Mouse (Mus musculus): ENCODE measurements around the gene Qdpr.
"Not testable (repeated sequence)": the region's sequence is repeated elsewhere in the genome, so short reads cannot be mapped to it uniquely, and the experiment has no call there.

The Qdpr gene

GRCm38 (mm10) chr5:45449206-45449605, 830 bp downstream of the Qdpr start:
- DNase-seq = no peak

GRCm38 (mm10) chr5:45448676-45449075, 1.4 kb downstream of the Qdpr start:
- DNase-seq = peak in 1 of 2 experiments; percentile 41

GRCm38 (mm10) chr5:45444130-45444832, 5.8 kb downstream of the Qdpr start:
- peak; percentile 69 to 81 for DNase-seq

- no peak for DNase-seq
These were observed 8.3 kb downstream of the Qdpr start for GRCm38 (mm10) chr5:45441745-45442144.

- no peak for DNase-seq
These were observed 8.9 kb downstream of the Qdpr start for GRCm38 (mm10) chr5:45441124-45441523.

GRCm38 (mm10) chr5:45438301-45438700, 11.7 kb downstream of the Qdpr start:
- DNase-seq = no peak

GRCm38 (mm10) chr5:45437826-45438225, 12.2 kb downstream of the Qdpr start:
- no peak for DNase-seq

GRCm38 (mm10) chr5:45435967-45436950, 13.8 kb downstream of the Qdpr start:
- DNase-seq = peak; percentile 53 to 79

- DNase-seq = peak in 1 of 2 experiments; percentile 0
These were observed 22.1 kb downstream of the Qdpr start for GRCm38 (mm10) chr5:45427891-45428290.

- DNase-seq = no peak
These were observed 23.5 kb downstream of the Qdpr start for GRCm38 (mm10) chr5:45426416-45427034.

- not testable (repeated sequence) for DNase-seq
These were observed 24.3 kb downstream of the Qdpr start for GRCm38 (mm10) chr5:45425771-45426170.

GRCm38 (mm10) chr5:45424021-45424886, 25.8 kb downstream of the Qdpr start:
- peak; percentile 68 to 78 for DNase-seq

GRCm38 (mm10) chr5:45421881-45422844, 27.9 kb downstream of the Qdpr start:
- DNase-seq = no peak

- peak; percentile 57 to 82 for DNase-seq
These were observed 30.0 kb downstream of the Qdpr start for GRCm38 (mm10) chr5:45419841-45420638.

- DNase-seq = no peak
These were observed 32.1 kb downstream of the Qdpr start for GRCm38 (mm10) chr5:45417859-45418443.

- DNase-seq = no peak
These were observed 33.6 kb downstream of the Qdpr start for GRCm38 (mm10) chr5:45416478-45416877.

- no peak for DNase-seq
These were observed 43.9 kb downstream of the Qdpr start for GRCm38 (mm10) chr5:45406129-45406528.

GRCm38 (mm10) chr5:45402632-45403031, 47.4 kb downstream of the Qdpr start:
- peak; percentile 82 to 88 for DNase-seq

GRCm38 (mm10) chr5:45384034-45384812, 65.8 kb downstream of the Qdpr start:
- DNase-seq = no peak
